Mouse (Mus musculus): ENCODE measurements around the gene Olfr463.

DNA sequence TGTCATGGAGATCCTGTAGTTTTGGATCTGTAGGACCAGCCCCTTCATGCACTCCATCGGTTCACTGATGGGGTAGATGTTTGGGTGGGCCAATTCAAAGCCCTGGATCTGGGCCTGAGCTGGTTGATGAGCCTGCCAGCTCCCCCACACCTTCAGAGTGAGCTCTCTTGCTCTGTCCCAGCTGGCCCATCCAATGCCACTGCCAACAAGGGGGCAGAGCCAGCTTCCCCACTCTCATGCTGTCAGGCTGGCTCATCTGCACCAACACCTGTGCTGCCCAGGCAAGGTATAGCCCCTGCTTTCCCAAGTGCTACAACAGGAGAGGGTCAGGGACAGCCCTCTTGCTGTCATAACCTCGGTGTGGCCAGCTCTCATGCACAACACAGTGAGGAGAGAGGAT, 36.5 kb upstream of the Olfr463 start:
- no peak for TF ChIP-seq POLR2AphosphoS2 (IDR thresholded peaks at IDR 0.05; ENCODE audit: insufficient read length, low read depth)
- TF ChIP-seq POLR2A (IDR thresholded peaks at IDR 0.05; ENCODE audit: insufficient read length, low read depth) = no peak
- TF ChIP-seq TCF12 (IDR thresholded peaks at IDR 0.05; ENCODE audit: insufficient read depth, poor library complexity, severe bottlenecking) = no peak
